Mouse (Mus musculus): ENCODE results near the gene Lrrc42.

The Lrrc42 gene

DNA sequence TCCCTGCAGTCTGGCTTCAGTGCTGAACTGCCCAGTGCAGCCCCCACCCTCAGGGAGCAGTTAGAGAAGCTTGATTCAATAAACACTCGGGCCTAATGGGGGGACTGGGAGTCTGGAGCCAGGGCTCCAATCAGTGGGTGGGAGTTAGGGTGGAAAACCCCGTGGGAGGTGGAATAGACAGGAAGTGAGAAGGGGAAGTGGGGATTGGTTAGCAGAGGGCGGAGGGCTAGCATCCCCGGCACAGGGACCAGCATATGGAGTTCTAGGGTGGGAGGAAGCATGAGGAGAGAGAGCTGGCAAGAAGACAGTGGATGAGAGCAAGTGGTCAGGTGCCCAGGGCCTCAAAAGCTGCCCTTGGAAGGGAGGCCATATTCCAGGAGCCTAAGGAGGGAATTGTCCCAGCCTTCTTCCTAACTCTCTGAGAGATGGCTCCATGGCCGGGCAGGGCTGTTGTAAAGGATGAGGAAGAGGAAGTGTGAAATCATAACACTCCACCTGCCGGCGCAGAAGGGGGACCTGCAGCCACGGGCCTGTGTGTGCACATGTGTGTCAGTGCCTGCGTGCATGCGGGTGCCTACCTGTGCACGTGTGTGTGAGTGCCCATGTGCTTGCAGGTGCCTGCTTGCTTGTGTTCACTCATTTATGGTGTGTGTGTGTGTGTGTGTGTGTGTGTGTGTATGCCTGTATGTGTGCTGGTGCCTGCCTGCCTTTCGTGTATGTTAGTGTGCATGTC, 39.9 kb downstream of the Lrrc42 start:
- Histone ChIP-seq H3K9me3 (ENCODE audit: low read length) (no peaks in the 10 kb centered on the region), H3K36me3 (ENCODE audit: insufficient read depth, low read length) (no peaks in the 10 kb centered on the region), H3K27me3 (ENCODE audit: insufficient read depth, low read length) (no peaks in the 10 kb centered on the region), H3K4me1 (replicated peaks; ENCODE audit: low read depth, low read length) (peaks cover 11% of the 10 kb centered on the region), H3K4me3 (replicated peaks; ENCODE audit: low read length) (no peak overlapping the region)
- TF ChIP-seq CTCF (conservative IDR thresholded peaks at IDR 0.05; ENCODE audit: low read length) = no peak
- no peak for TF ChIP-seq NANOG (IDR thresholded peaks at IDR 0.05; ENCODE audit: borderline replicate concordance, low read length)
- no peak for TF ChIP-seq POU5F1 (IDR thresholded peaks at IDR 0.05; ENCODE audit: borderline replicate concordance, low read length)

DNA sequence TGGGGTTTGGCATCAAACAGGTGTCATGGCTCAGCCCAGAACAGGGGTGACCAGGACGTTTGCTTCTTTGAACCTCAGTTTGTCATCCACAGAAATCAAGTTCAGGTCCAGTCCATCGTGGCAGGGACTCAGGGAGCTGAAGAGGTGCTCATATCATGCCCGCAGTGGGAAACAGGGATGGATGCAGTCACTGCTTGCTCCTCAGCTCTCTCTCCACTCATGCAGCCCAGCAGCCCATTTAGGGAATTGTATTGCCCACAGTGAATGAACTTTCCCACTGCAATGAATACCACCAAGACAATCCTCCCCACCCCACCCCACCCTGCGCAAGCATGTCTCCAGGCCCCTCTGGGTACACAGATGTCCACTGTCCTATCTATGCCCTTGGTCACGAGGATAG, 41.4 kb downstream of the Lrrc42 start:
- no peak overlapping the region for H3K4me3 ChIP-seq (replicated peaks; ENCODE audit: low read length)
- no peaks in the 10 kb centered on the region for H3K27me3 ChIP-seq (ENCODE audit: insufficient read depth, low read length)
- TF ChIP-seq POU5F1 (IDR thresholded peaks at IDR 0.05; ENCODE audit: borderline replicate concordance, low read length) (no peak), NANOG (IDR thresholded peaks at IDR 0.05; ENCODE audit: borderline replicate concordance, low read length) (no peak)
- no peaks in the 10 kb centered on the region for H3K36me3 ChIP-seq (ENCODE audit: insufficient read depth, low read length)
- H3K9me3 ChIP-seq (ENCODE audit: low read length) = no peaks in the 10 kb centered on the region
- peaks cover 4% of the 10 kb centered on the region for H3K4me1 ChIP-seq (replicated peaks; ENCODE audit: low read depth, low read length)

DNA sequence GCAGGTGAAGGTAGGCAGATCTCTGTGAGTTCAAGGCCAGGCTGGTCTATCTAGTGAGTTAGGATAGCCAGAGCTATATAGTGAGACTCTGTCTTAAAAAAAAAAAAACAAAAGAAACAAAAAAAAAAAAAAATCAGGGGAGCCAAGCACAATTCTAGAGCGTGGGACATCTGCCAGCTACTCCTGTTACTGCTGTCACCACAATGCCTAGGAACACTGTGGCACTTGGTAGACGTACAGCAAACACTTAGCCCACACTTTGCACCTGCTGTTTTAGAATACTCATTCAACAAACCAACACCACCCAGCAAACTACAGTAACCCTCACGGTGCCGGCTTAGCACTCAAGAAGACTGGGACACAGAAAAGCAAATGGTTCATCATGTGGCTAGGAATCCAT, 41.9 kb downstream of the Lrrc42 start:
- Histone ChIP-seq H3K27me3 (ENCODE audit: insufficient read depth, low read length) (no peaks in the 10 kb centered on the region), H3K4me3 (replicated peaks; ENCODE audit: low read length) (no peak overlapping the region), H3K36me3 (ENCODE audit: insufficient read depth, low read length) (0 out of 2 replicates have a peak, but pooled peaks cover 4% of the 10 kb centered on the region), H3K4me1 (replicated peaks; ENCODE audit: low read depth, low read length) (peaks cover 4% of the 10 kb centered on the region), H3K9me3 (ENCODE audit: low read length) (no peaks in the 10 kb centered on the region)
- TF ChIP-seq POU5F1 (IDR thresholded peaks at IDR 0.05; ENCODE audit: borderline replicate concordance, low read length) (no peak), CTCF (conservative IDR thresholded peaks at IDR 0.05; ENCODE audit: low read length) (no peak), NANOG (IDR thresholded peaks at IDR 0.05; ENCODE audit: borderline replicate concordance, low read length) (no peak)

DNA sequence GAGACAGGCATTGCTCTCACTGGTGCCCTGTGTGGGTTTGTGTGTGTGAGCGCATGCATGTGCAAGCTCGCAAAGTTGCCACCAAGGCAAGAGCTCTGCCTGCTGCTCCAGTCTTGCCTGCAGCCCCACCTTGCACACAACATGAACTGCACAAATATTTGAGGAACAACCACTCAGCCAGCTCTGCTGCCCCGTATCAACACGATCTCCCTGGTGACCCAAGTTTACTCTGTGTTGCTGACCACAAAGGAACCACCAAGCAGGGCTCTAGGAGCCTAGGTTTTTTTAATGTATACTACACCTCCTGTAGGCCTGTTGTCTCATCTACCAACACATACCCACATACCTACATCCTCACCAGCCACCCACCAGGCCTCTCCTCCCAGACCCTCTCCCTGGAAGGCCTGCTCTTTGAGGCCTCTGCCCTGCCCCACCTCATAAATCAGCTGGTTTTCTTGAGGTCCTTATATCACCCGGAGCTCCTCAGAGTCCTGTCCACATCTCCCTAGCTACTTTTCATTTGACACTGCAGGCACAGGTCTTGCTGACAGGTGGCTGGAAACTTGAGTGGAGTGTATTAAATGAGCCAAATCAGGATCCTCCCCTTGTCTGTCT, 42.7 kb downstream of the Lrrc42 start:
- Histone ChIP-seq H3K4me1 (replicated peaks; ENCODE audit: low read depth, low read length) (peaks cover 4% of the 10 kb centered on the region), H3K36me3 (ENCODE audit: insufficient read depth, low read length) (peaks cover 9% of the 10 kb centered on the region; the same call in 1 of the 2 replicates), H3K27me3 (ENCODE audit: insufficient read depth, low read length) (no peaks in the 10 kb centered on the region), H3K4me3 (replicated peaks; ENCODE audit: low read length) (no peak overlapping the region), H3K9me3 (ENCODE audit: low read length) (no peaks in the 10 kb centered on the region)
- TF ChIP-seq NANOG (IDR thresholded peaks at IDR 0.05; ENCODE audit: borderline replicate concordance, low read length) (no peak), CTCF (conservative IDR thresholded peaks at IDR 0.05; ENCODE audit: low read length) (no peak), POU5F1 (IDR thresholded peaks at IDR 0.05; ENCODE audit: borderline replicate concordance, low read length) (no peak)

DNA sequence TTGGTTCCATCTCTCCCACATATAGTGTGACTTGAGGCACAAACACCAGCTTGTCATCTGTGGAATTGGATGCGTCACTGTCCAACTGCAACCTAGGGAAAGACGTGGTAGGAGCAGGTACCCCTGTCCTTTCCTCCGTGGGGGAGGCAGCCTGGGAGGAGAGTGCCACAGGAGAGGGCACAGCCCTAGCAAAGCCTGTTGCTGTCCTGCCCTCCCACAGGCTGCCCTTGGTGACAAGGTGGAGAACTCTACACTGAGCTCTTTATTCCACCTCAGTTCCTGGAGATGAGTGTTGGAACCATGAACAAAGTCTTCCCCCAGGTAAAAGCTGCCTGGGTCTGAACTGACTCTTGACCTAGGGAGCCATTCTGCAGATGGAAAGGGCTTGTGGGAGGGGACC, 44.5 kb downstream of the Lrrc42 start, which contains the start of gene Ldlrad1:
TSS of gene Ldlrad1 (plus strand) at position 301 of the 400 bp plus-strand sequence.
- Histone ChIP-seq H3K36me3 (ENCODE audit: insufficient read depth, low read length) (peaks cover 17% of the 10 kb centered on the region), H3K4me3 (replicated peaks; ENCODE audit: low read length) (no peak within 1 kb of the TSS), H3K4me1 (replicated peaks; ENCODE audit: low read depth, low read length) (peaks cover 4% of the 10 kb centered on the region), H3K9me3 (ENCODE audit: low read length) (no peaks in the 10 kb centered on the region), H3K27me3 (ENCODE audit: insufficient read depth, low read length) (no peaks in the 10 kb centered on the region)
- TF ChIP-seq NANOG (IDR thresholded peaks at IDR 0.05; ENCODE audit: borderline replicate concordance, low read length) (no peak), POU5F1 (IDR thresholded peaks at IDR 0.05; ENCODE audit: borderline replicate concordance, low read length) (no peak), CTCF (conservative IDR thresholded peaks at IDR 0.05; ENCODE audit: low read length) (no peak)

DNA sequence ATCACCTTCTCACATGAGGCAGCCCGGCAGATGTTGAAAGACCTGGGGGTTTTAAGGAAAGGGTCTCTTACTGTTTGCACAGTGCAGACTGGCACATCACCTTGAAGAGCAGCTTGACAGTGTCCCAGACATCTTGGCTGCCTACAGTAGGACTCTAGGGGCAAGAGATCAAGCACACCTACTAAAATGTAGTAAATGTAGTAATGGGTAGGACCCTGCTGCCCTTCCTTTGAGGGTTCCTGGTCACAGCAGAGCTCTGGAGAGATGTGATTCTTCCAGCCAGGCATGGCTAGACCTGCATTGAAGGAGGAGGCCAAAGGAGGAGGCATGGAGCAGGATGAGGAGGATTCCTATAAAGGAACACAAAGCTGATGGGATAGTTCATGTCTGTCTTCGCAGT, 46.3 kb downstream of the Lrrc42 start:
- Histone ChIP-seq H3K4me3 (replicated peaks; ENCODE audit: low read length) (no peak overlapping the region), H3K27me3 (ENCODE audit: insufficient read depth, low read length) (no peaks in the 10 kb centered on the region), H3K36me3 (ENCODE audit: insufficient read depth, low read length) (peaks cover 30% of the 10 kb centered on the region), H3K4me1 (replicated peaks; ENCODE audit: low read depth, low read length) (peaks cover 8% of the 10 kb centered on the region; the same call in 1 of the 2 replicates), H3K9me3 (ENCODE audit: low read length) (no peaks in the 10 kb centered on the region)
- TF ChIP-seq POU5F1 (IDR thresholded peaks at IDR 0.05; ENCODE audit: borderline replicate concordance, low read length) (no peak), NANOG (IDR thresholded peaks at IDR 0.05; ENCODE audit: borderline replicate concordance, low read length) (no peak), CTCF (conservative IDR thresholded peaks at IDR 0.05; ENCODE audit: low read length) (no peak)

DNA sequence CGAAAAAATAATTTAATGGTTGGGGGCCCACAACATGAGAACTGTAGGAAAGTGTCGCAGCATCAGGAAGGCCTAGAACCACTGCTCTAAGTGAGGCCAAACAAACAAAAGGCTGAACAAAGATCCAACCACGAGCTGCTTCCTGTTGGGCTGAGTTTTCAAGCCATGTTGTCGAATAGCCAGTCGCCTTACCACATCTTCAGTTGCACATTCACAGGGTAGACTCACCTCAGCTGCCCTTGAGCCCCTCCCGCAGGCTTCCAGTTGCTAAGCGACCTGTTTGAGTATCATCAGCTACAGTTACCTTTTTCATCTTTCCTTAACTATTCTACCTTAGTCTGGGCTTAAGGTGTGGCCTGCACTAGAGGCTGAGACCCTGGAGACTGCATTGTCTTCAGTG, 50.3 kb downstream of the Lrrc42 start:
- Histone ChIP-seq H3K36me3 (ENCODE audit: insufficient read depth, low read length) (peaks cover 70% of the 10 kb centered on the region), H3K9me3 (ENCODE audit: low read length) (no peaks in the 10 kb centered on the region), H3K27me3 (ENCODE audit: insufficient read depth, low read length) (no peaks in the 10 kb centered on the region), H3K4me3 (replicated peaks; ENCODE audit: low read length) (no peak overlapping the region), H3K4me1 (replicated peaks; ENCODE audit: low read depth, low read length) (peaks cover 8% of the 10 kb centered on the region; the same call in 1 of the 2 replicates)
- no peak for TF ChIP-seq POU5F1 (IDR thresholded peaks at IDR 0.05; ENCODE audit: borderline replicate concordance, low read length)
- no peak for TF ChIP-seq CTCF (conservative IDR thresholded peaks at IDR 0.05; ENCODE audit: low read length)
- no peak for TF ChIP-seq NANOG (IDR thresholded peaks at IDR 0.05; ENCODE audit: borderline replicate concordance, low read length)

DNA sequence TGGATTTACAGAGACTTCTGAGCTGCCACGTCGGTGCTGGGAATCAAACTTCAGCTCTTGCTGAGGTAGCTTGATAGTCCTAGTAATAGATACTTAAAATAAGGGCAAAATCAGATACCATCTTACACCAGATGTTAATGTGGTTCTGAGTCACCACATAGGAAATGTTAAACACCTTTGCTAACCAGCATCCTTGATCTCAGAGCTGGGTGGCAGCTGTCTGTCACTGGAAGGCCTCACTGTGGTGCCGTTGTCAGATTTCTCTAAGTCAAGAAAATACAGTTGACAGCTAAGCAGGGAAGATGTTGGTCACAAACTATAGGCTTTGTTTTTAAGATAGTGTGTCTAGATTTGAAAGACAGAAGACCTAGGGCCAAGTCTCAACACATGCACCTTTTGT, 51.6 kb downstream of the Lrrc42 start:
- H3K9me3 ChIP-seq (ENCODE audit: low read length) = no peaks in the 10 kb centered on the region
- H3K4me3 ChIP-seq (replicated peaks; ENCODE audit: low read length) = no peak overlapping the region
- TF ChIP-seq NANOG (IDR thresholded peaks at IDR 0.05; ENCODE audit: borderline replicate concordance, low read length) (no peak), POU5F1 (IDR thresholded peaks at IDR 0.05; ENCODE audit: borderline replicate concordance, low read length) (no peak), CTCF (conservative IDR thresholded peaks at IDR 0.05; ENCODE audit: low read length) (no peak)
- H3K27me3 ChIP-seq (ENCODE audit: insufficient read depth, low read length) = no peaks in the 10 kb centered on the region
- H3K4me1 ChIP-seq (replicated peaks; ENCODE audit: low read depth, low read length) = peaks cover 8% of the 10 kb centered on the region; the same call in 1 of the 2 replicates
- H3K36me3 ChIP-seq (ENCODE audit: insufficient read depth, low read length) = peaks cover 81% of the 10 kb centered on the region
